Mouse (Mus musculus) bone marrow, adult 2 months (tissue): ENCODE data around the gene Aup1.

ENCODE experiments used
- CTCF ChIP-seq: fragments of 200-500 bp; IDR thresholded peaks from 2 replicates; pipeline ENCODE4 v1.5.1; 2011; ENCODE audit warnings: low read length, control low read depth; ENCODE audit not compliant: control insufficient read depth, insufficient read depth
- POLR2A ChIP-seq: fragments of 200-500 bp; IDR thresholded peaks from 2 replicates; pipeline ENCODE4 v1.6.1; 2011; ENCODE audit warnings: low read depth, mild to moderate bottlenecking, control low read depth, low read length, borderline replicate concordance; ENCODE audit not compliant: control insufficient read depth

DNA sequence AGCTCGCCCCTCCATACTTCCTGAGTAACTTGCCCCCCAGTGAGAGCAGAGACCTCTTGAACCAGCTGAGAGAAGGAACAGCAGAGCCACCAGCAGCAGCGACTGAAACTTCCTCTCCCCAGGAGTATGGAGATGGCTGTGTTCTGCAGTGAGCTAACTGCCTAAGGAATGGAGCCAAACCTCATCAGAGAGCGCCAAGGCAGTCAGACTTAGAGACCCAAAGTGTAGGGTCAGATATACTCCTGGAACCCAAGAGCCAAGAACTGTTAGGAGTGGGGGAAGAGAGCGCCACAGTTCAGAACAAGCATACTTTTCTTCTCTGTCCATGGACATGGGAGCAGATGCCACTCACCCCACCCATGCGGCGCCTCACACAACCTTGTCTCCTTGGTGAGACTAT, 12.1 kb downstream of the Aup1 start:
- TF ChIP-seq POLR2A = no peak
- no peak for TF ChIP-seq CTCF
